Mouse (Mus musculus) stomach, embryonic 16.5 days (tissue): ENCODE results near the gene Sergef. TPM values are rescaled to one million over a fixed set of nuclear protein-coding genes. Genes with fewer than 3 reads are reported as not detected.

Source experiments
- ATAC-seq: fragments of 200-750 bp; cut with Nextera tagmentation; 2 replicates; pipeline ENCODE4 v1.8.0; 2017; ENCODE audit warnings: moderate number of reproducible peaks, moderate TSS enrichment; ENCODE audit not compliant: insufficient read depth, low FRiP score
- H3K27ac ChIP-seq: fragments of 300-500 bp; sonication (generic); 2 replicates; pipeline ENCODE4 v1.5.1; 2014; ENCODE audit warnings: low read length
- H3K27me3 ChIP-seq: fragments of 300-500 bp; sonication (generic); 2 replicates; pipeline ENCODE4 v1.6.1; 2014; ENCODE audit warnings: low read length, control low read depth, mixed read lengths; ENCODE audit not compliant: control insufficient read depth, insufficient read depth
- H3K36me3 ChIP-seq: fragments of 300-500 bp; sonication (generic); 2 replicates; pipeline ENCODE4 v1.6.1; 2014; ENCODE audit warnings: low read length; ENCODE audit not compliant: control insufficient read depth, insufficient read depth
- H3K4me1 ChIP-seq: fragments of 300-500 bp; sonication (generic); 2 replicates; pipeline ENCODE4 v1.6.1; 2014; ENCODE audit warnings: low read length, control low read depth, mixed read lengths; ENCODE audit not compliant: control insufficient read depth, insufficient read depth
- H3K4me2 ChIP-seq: fragments of 300-500 bp; sonication (generic); 2 replicates; pipeline ENCODE4 v1.6.1; 2014; ENCODE audit warnings: low read depth, low read length, mixed read lengths
- H3K4me3 ChIP-seq: fragments of 300-500 bp; sonication (generic); replicated peaks from 2 replicates; pipeline ENCODE4 v1.5.1; 2014; ENCODE audit warnings: mild to moderate bottlenecking, low read length
- H3K9ac ChIP-seq: fragments of 300-500 bp; sonication (generic); 2 replicates; pipeline ENCODE4 v1.6.1; 2014; ENCODE audit warnings: low read length
- H3K9me3 ChIP-seq: fragments of 300-500 bp; sonication (generic); replicated peaks from 2 replicates; pipeline ENCODE4 v1.6.1; 2016; ENCODE audit warnings: low read length, control low read depth; ENCODE audit not compliant: control insufficient read depth
- whole genome bisulfite sequencing: fragments of 180-500 bp; shearing (Covaris S2); extraction: QIAGEN DNeasy Blood & Tissue Kit; methylation state at CpG from one replicate; pipeline ENCODE4 v1.1.7; 2014; 5-methylcytosine and 5-hydroxymethylcytosine counted together
- polyA plus RNA-seq: library from polyadenylated mRNA; unstranded; fragments of >200 nt; fragmentation: Nextera tagmentation; extraction: Ambion mirVana; gene quantifications from 2 replicates; pipeline ENCODE4 v1.2.1, GENCODE M21; 2015

Sergef gene
- polyA plus RNA-seq, 1 experiment from 2014 or later: 14.9 TPM

- Histone ChIP-seq H3K36me3 (no peaks in the 10 kb centered on the region), H3K4me2 (no peak overlapping the region), H3K9me3 (no peaks in the 10 kb centered on the region), H3K27me3 (no peaks in the 10 kb centered on the region), H3K9ac (no peak overlapping the region), H3K4me1 (no peaks in the 10 kb centered on the region), H3K27ac (no peak overlapping the region), H3K4me3 (no peak overlapping the region)
- ATAC-seq: no peak
- WGBS: 77% methylated on average over 4 of the region's 4 CpGs
These were observed 30.3 kb downstream of the Sergef start for GRCm38 (mm10) chr7:46609317-46609716.

DNA sequence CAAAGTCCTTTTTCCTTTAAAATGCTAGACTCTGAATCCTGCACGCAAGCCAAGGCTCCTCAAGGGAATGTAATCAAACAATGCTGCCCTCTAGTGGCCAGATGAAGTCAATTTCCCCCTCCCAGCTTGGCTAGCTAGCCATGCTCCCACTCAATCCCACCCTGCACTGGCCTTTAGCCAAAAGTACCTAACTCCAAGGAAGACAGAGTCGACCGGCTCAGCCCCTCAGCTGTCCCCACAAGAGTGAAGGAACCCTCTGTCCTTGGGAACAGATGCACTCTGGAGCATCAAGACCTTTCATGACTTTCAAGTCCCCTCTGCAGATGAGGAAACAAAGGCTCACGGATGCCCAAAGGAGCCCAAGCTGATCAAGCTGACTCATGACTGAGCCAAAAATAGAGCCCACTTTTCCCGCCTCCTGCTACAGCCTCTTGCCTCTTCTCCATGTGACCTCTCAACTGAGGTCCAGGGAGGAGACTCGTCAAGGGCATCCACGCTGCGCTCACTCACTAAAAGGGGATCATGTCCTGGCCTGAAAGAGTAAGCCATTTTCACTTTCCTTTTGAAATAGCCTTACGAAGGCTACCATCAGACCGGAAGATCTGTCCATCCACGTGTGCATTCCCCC, 32.1 kb downstream of the Sergef start:
- Histone ChIP-seq H3K9me3 (no peaks in the 10 kb centered on the region), H3K27ac (no peak overlapping the region), H3K4me3 (no peak overlapping the region), H3K4me1 (no peaks in the 10 kb centered on the region), H3K36me3 (no peaks in the 10 kb centered on the region), H3K27me3 (no peaks in the 10 kb centered on the region), H3K9ac (no peak overlapping the region), H3K4me2 (no peak overlapping the region)
- 58% methylated on average over 11 of the region's 11 CpGs for WGBS
- ATAC-seq: no peak

- ATAC-seq: no peak
- H3K27ac ChIP-seq: no peak overlapping the region
- H3K9ac ChIP-seq: no peak overlapping the region
- no peaks in the 10 kb centered on the region for H3K9me3 ChIP-seq
- no peaks in the 10 kb centered on the region for H3K27me3 ChIP-seq
- no peak overlapping the region for H3K4me2 ChIP-seq
- no peak overlapping the region for H3K4me3 ChIP-seq
- H3K4me1 ChIP-seq: no peaks in the 10 kb centered on the region
- 67% methylated on average over 8 of the region's 8 CpGs for whole genome bisulfite sequencing
- no peaks in the 10 kb centered on the region for H3K36me3 ChIP-seq
These were observed 32.6 kb downstream of the Sergef start for GRCm38 (mm10) chr7:46607031-46607426.

DNA sequence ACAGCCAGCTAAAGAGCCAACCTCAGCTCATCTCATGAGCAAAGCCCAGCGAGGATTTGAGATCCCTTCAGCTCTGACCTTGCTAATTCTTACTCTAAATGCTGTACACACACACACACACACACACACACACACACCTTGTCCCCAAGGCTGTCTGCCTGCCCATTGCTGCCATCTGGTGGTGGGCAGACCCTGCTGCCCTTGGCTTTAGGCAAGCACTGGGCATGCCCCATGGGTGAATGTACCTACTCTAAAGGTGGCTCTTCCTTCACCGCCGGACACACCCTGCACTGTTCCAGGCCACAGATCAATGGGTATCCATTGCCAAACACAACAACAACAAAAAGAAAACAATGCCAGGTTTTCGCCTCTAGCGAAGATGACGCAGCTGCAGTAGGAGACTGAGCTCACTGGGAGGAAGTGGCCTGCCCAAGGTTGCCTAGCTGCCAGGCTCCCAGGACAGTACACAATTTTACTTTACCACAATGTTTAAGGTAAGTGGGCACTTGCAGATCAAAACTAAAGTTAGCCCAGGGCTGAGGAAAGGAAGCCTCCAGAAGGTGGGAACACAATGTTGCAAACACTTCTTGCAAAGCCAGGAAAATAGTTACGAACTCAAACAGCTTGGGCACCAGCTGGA, 33.1 kb downstream of the Sergef start:
- no peak overlapping the region for H3K27ac ChIP-seq
- peak; percentile 51; the same call in 1 of the 2 replicates for ATAC-seq

DNA sequence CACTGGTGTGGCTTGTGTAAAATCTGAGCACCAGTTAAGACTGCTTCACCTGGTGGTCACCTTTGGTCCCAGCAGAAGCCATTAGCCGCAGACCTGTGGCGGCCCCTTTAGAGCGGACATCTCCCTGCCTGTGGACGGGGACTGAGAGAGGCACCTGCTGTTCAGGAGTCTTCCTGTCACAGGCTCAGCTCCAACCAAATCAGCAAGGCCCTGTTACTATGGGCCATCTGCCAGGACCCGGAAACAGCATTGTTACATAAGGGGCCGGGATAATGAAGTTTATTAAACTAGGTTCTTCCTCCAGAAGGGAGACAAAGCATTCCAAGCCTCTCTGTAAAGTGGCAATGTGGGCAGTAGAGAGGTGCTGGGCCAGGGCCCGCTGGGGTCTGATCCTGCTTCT, 36.6 kb downstream of the Sergef start:
- H3K36me3 ChIP-seq: no peaks in the 10 kb centered on the region
- H3K9ac ChIP-seq: no peak overlapping the region
- H3K27me3 ChIP-seq: no peaks in the 10 kb centered on the region
- H3K27ac ChIP-seq: no peak overlapping the region
- H3K9me3 ChIP-seq: no peaks in the 10 kb centered on the region
- 81% methylated on average over 7 of the region's 7 CpGs for WGBS
- H3K4me1 ChIP-seq: no peaks in the 10 kb centered on the region
- H3K4me2 ChIP-seq: no peak overlapping the region
- H3K4me3 ChIP-seq: no peak overlapping the region
- ATAC-seq: no peak

More for the DNA sequence above, 33.1 kb downstream of the Sergef start:
- WGBS: 82% methylated on average over 7 of the region's 7 CpGs
- Histone ChIP-seq H3K36me3 (no peaks in the 10 kb centered on the region), H3K9ac (no peak overlapping the region), H3K4me3 (no peak overlapping the region), H3K4me2 (no peak overlapping the region), H3K4me1 (no peaks in the 10 kb centered on the region), H3K27me3 (no peaks in the 10 kb centered on the region), H3K9me3 (no peaks in the 10 kb centered on the region)

DNA sequence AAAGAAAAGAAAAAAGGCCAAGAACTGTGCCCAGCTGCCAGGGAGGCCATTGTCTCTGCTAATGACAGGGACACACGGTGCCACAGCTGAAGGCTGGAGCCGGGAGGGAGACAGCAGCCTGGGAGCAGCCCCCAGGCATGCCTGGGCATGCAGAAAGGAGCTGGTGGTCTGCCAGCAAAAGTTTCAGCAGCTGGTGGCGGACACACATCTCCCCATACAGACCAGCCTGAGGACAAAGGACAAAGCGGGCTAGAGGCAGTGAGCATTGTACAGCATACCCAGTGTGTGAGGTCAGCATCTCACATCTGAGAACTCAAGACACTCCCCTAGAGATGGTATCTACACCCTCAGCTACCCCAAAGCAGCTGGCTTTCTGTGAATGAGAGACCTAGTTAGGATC, 37.5 kb downstream of the Sergef start:
- H3K9ac ChIP-seq: no peak overlapping the region
- peak; percentile 73; the same call in 1 of the 2 replicates for ATAC-seq
- H3K27me3 ChIP-seq: no peaks in the 10 kb centered on the region
- H3K36me3 ChIP-seq: no peaks in the 10 kb centered on the region
- H3K27ac ChIP-seq: no peak overlapping the region
- no peaks in the 10 kb centered on the region for H3K9me3 ChIP-seq
- H3K4me1 ChIP-seq: no peaks in the 10 kb centered on the region
- H3K4me2 ChIP-seq: no peak overlapping the region
- WGBS: 66% methylated on average over 4 of the region's 4 CpGs
- H3K4me3 ChIP-seq: no peak overlapping the region

DNA sequence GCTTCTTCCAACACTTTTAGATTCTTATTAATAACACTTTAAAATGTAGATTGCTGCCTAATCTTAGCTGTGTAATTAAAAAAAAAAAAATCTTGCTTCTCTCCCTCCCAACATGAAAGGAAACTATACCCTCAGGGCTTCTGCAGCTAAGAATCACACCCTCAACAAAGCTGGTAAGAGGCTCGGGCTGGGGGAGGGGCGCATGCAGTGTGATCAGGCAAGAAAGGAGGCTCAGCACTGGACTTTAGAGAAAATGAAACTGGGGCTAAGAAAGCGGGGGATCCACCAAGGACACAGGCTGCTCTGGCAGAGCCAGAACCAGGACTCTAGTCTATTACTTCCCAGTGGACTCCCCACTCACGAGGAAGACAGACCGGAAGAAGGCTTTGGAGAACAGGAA, 38.5 kb downstream of the Sergef start:
- Histone ChIP-seq H3K27ac (no peak overlapping the region), H3K9me3 (no peaks in the 10 kb centered on the region), H3K4me3 (no peak overlapping the region), H3K4me2 (no peak overlapping the region), H3K9ac (no peak overlapping the region), H3K4me1 (no peaks in the 10 kb centered on the region), H3K27me3 (no peaks in the 10 kb centered on the region), H3K36me3 (no peaks in the 10 kb centered on the region)
- no peak for ATAC-seq
- WGBS: 67% methylated on average over 5 of the region's 5 CpGs

- 91% methylated on average over 2 of the region's 2 CpGs for WGBS
- H3K4me2 ChIP-seq: no peak overlapping the region
- no peaks in the 10 kb centered on the region for H3K9me3 ChIP-seq
- no peak overlapping the region for H3K27ac ChIP-seq
- H3K27me3 ChIP-seq: no peaks in the 10 kb centered on the region
- H3K4me3 ChIP-seq: no peak overlapping the region
- H3K36me3 ChIP-seq: no peaks in the 10 kb centered on the region
- no peak for ATAC-seq
- no peak overlapping the region for H3K9ac ChIP-seq
- H3K4me1 ChIP-seq: no peaks in the 10 kb centered on the region
These were observed 42.6 kb downstream of the Sergef start for GRCm38 (mm10) chr7:46597006-46597405.

GRCm38 (mm10) chr7:46591546-46591945, 48.1 kb downstream of the Sergef start:
- ATAC-seq: no peak

More at GRCm38 (mm10) chr7:46591546-46591945, 48.1 kb downstream of the Sergef start:
- WGBS: 82% methylated on average over 7 of the region's 7 CpGs
- Histone ChIP-seq H3K27me3 (no peaks in the 10 kb centered on the region), H3K4me3 (no peak overlapping the region), H3K36me3 (no peaks in the 10 kb centered on the region), H3K27ac (no peak overlapping the region), H3K9ac (no peak overlapping the region), H3K4me1 (no peaks in the 10 kb centered on the region), H3K4me2 (no peak overlapping the region), H3K9me3 (no peaks in the 10 kb centered on the region)
